Mouse (Mus musculus) heart, postnatal 0 days (tissue): ENCODE data around the gene Cgref1. TPM values are rescaled to one million over a fixed set of nuclear protein-coding genes. Genes with fewer than 3 reads are reported as not detected.

Source experiments
- ATAC-seq: fragments of 200-750 bp; cut with Nextera tagmentation; 2 replicates; pipeline ENCODE4 v1.8.0; 2017; ENCODE audit warnings: low read depth, moderate number of reproducible peaks, moderate library complexity; ENCODE audit not compliant: insufficient read depth
- DNase-seq: peaks from one replicate; pipeline ENCODE4 v3.0.0-alpha.2; 2016; ENCODE audit warnings: low spot score
- H3K27ac ChIP-seq: fragments of 300-500 bp; sonication (generic); 2 replicates; pipeline ENCODE4 v1.5.1; 2014; ENCODE audit warnings: low read depth, mild to moderate bottlenecking
- H3K27me3 ChIP-seq: fragments of 300-500 bp; sonication (generic); 2 replicates; pipeline ENCODE4 v1.6.1; 2014; ENCODE audit warnings: low read length, mixed read lengths; ENCODE audit not compliant: control insufficient read depth, insufficient read depth
- H3K36me3 ChIP-seq: fragments of 300-500 bp; sonication (generic); replicated peaks from 2 replicates; pipeline ENCODE4 v1.6.1; 2014; ENCODE audit warnings: low read length, mixed read lengths; ENCODE audit not compliant: control insufficient read depth, insufficient read depth
- H3K4me1 ChIP-seq: fragments of 300-500 bp; sonication (generic); 2 replicates; pipeline ENCODE4 v1.6.1; 2014; ENCODE audit warnings: antibody characterized with exemption; ENCODE audit not compliant: control insufficient read depth, insufficient read depth
- H3K4me2 ChIP-seq: fragments of 300-500 bp; sonication (generic); 2 replicates; pipeline ENCODE4 v1.6.1; 2014; ENCODE audit warnings: low read depth, mild to moderate bottlenecking, low read length, moderate library complexity
- H3K4me3 ChIP-seq: fragments of 300-500 bp; sonication (generic); 2 replicates; pipeline ENCODE4 v1.5.1; 2014; ENCODE audit warnings: low read depth, low read length
- H3K9ac ChIP-seq: fragments of 300-500 bp; sonication (generic); replicated peaks from 2 replicates; pipeline ENCODE4 v1.6.1; 2014; ENCODE audit warnings: low read depth, low read length, mixed read lengths
- H3K9me3 ChIP-seq: fragments of 300-500 bp; sonication (generic); replicated peaks from 2 replicates; pipeline ENCODE4 v1.6.1; 2016; ENCODE audit warnings: low read length; ENCODE audit not compliant: control insufficient read depth
- CTCF ChIP-seq: IDR thresholded peaks from 2 replicates; pipeline ENCODE4 v1.5.1; 2016; ENCODE audit warnings: antibody characterized with exemption, control low read depth, low read depth
- EP300 ChIP-seq: IDR thresholded peaks from 2 replicates; pipeline ENCODE4 v1.6.1; 2016; ENCODE audit warnings: antibody characterized with exemption, low read depth
- WGBS: fragments of 180-500 bp; shearing (Covaris S2); extraction: QIAGEN DNeasy Blood & Tissue Kit; methylation state at CpG from one replicate; pipeline ENCODE4 v1.1.7; 2014; 5-methylcytosine and 5-hydroxymethylcytosine counted together
- polyA plus RNA-seq: library from polyadenylated mRNA; unstranded; fragments of >200 nt; fragmentation: Nextera tagmentation; extraction: Ambion mirVana; gene quantifications from 2 replicates; pipeline ENCODE4 v1.2.1, GENCODE M21; 2015
- total RNA-seq: library from RNA; depleted of rRNA; stranded (reverse); fragments of >200 nt; gene quantifications from 2 replicates; pipeline ENCODE4 v1.2.3, GENCODE M21; 2014; ENCODE audit warnings: low replicate concordance

The Cgref1 gene
- total and polyA plus RNA-seq, 2 experiments from 2014 or later = 1.1 to 3.0 TPM

DNA sequence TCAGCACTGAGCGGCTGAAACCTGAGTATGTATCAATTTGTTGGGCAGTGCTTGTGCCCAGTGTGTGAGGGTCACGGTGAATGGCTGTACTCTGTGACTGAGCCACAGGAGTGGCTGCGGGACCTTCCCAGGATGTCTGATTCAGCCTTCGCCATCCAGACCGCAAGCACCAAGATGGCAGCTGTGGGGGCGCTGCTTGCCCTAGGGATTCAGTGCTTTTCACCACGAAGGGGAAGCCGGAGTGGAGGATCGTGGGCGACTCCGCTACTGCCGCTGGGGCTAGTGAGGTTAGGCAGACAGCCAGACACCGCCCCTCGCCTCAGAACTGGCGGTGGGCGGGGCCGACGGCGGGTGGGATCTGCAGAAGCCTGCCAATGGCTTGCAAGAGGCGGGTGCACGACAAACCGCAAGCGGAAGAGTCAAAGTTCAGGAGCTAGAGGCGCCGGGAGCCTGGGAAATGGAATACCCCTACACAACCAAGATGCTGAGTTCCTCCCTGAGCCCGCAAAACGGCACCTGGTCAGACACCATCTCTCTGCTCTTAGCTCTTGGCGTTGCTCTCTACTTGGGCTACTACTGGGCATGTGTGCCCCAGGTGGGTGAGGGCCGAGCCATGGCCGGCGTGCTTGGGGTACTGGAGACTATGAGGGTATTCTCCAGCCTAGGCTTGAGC lies 4.4 kb upstream of the Cgref1 start:
- Histone ChIP-seq H3K36me3 (peaks cover 28% of the 10 kb centered on the region), H3K27ac (peak overlapping the region; percentile 72), H3K4me3 (peak overlapping the region; percentile 75), H3K9ac (peak overlapping the region; percentile 69), H3K9me3 (no peaks in the 10 kb centered on the region), H3K4me2 (peak overlapping the region; percentile 96), H3K4me1 (peaks cover 10% of the 10 kb centered on the region), H3K27me3 (no peaks in the 10 kb centered on the region)
- DNase-seq (peak; percentile 93), ATAC-seq (peak; percentile 88)
- TF ChIP-seq EP300 (no peak), CTCF (no peak)
- WGBS = under 1% methylated on average over 31 of the region's 31 CpGs

DNA sequence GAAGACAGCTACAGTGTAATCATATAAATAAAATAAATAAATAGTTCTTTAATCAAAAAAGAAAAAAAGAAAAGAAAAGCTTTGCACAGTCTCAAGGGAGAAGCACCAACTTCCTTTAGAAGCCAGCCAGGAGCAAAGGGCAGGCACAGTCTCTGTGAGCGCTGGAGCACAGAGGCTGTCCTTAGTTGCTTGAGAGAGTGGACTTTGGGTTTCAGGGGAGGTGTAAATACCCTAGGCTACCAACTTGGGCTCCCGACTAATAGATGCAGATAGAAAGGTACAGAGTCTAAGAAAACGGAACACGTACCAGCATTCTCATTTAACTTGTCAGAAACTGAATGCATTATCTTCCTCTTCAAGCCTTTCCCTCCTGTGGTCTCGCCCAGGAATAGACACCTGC lies 3.2 kb upstream of the Cgref1 start:
- Histone ChIP-seq H3K27me3 (no peaks in the 10 kb centered on the region), H3K27ac (no peak overlapping the region), H3K9me3 (no peaks in the 10 kb centered on the region), H3K4me2 (no peak overlapping the region), H3K4me3 (no peak overlapping the region), H3K36me3 (peaks cover 16% of the 10 kb centered on the region), H3K9ac (no peak overlapping the region), H3K4me1 (peaks cover 10% of the 10 kb centered on the region)
- TF ChIP-seq EP300 = no peak
- no peak for TF ChIP-seq CTCF
- DNase-seq = no peak
- ATAC-seq = no peak
- WGBS = 73% methylated on average over 5 of the region's 5 CpGs

DNA sequence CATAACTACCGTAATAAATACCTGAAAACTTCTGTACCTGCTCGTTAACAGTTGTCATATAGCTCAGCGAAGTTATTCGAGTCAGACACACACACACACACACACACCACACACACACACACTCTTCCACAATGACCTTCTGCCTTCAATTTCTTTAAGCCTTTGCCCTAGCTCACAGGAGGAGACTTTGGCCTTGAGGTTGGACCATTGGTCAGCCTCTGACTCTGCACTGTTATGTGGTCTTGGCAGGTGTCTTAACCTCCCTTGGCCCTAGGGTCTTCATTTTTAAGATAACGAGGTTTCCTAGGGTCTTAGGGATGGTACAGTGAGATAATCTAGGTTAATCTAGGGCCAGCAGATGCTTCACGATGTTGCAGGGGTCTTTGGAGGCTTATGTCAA lies 1.0 kb downstream of the Cgref1 start:
- H3K27me3 ChIP-seq = no peaks in the 10 kb centered on the region
- 87% methylated on average over 6 of the region's 6 CpGs for WGBS
- no peak for ATAC-seq

DNA sequence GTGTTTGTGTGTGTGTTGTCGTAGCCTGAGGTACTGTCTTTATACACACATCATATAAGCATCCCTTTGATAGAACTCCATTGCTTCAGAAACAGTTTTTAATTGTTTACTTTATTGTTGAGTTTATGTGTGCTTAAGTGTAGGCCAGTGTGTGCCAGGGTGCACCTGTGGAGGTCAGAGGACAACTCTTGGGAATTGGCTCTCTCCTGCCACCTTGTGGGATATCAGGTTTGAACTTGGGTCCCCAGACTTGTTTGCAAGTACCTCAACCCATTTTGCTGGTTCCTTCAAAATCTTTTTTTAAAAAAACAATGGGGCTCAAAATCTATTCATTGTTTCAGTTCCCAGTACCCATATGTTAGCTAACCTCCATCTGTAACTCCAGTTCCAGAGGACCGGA lies 2.4 kb downstream of the Cgref1 start:
- TF ChIP-seq CTCF (peak; percentile 30; the same call in 1 of the 2 replicates), EP300 (no peak)
- no peak overlapping the region for H3K4me3 ChIP-seq
- H3K36me3 ChIP-seq = no peaks in the 10 kb centered on the region
- H3K9me3 ChIP-seq = no peaks in the 10 kb centered on the region
- no peaks in the 10 kb centered on the region for H3K27me3 ChIP-seq
- WGBS = 93% methylated on average over 2 of the region's 2 CpGs
- no peak for DNase-seq
- no peak for ATAC-seq
- no peaks in the 10 kb centered on the region for H3K4me1 ChIP-seq
- H3K27ac ChIP-seq = no peak overlapping the region
- H3K4me2 ChIP-seq = no peak overlapping the region
- H3K9ac ChIP-seq = no peak overlapping the region

More for the DNA sequence above, 1.0 kb downstream of the Cgref1 start:
- Histone ChIP-seq H3K4me2 (no peak overlapping the region), H3K4me1 (no peaks in the 10 kb centered on the region), H3K9me3 (no peaks in the 10 kb centered on the region), H3K27ac (no peak overlapping the region), H3K9ac (no peak overlapping the region), H3K4me3 (no peak overlapping the region), H3K36me3 (no peaks in the 10 kb centered on the region)
- TF ChIP-seq CTCF = no peak
- no peak for TF ChIP-seq EP300
- DNase-seq = no peak

DNA sequence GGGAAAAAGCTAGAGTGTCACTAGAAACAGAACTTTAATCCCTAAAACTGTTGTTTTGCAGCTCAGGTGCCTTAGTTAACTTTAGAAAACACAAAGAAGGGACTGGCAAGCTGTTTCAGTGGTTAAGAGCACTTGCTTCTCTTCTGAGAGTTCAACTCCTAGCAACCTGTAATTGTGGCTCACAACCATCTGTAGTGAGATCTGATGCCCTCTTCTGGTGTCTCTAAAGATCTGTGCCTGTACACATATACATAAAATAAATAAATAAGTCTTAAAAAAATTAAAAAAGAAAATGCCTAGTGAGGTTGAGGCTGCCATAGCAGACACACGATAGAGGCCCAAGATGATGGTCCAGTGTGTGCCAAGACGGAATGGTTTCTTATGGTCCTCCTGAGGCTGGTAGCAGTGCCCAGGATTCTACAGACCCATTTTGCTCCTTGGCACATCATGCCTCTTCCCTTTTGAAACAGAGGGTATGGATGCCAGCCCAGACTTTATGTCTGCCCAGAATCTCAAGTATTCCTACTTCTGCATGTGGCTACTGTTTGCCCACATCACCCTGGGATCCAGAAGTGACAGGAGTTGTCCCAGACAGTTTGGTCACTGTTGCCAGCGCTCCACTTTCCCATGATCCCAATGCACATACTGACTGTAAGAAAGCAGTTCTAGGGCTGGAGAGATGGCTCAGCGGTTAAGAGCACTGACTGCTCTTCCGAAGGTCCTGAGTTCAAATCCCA lies 10.5 kb downstream of the Cgref1 start:
- DNase-seq (no peak), ATAC-seq (no peak)
- H3K27ac ChIP-seq = no peak overlapping the region
- TF ChIP-seq EP300 = no peak
- TF ChIP-seq CTCF = 0 out of 2 replicates have a peak, but pooled peaks have one; percentile 2
- no peak overlapping the region for H3K4me2 ChIP-seq
- H3K27me3 ChIP-seq = no peaks in the 10 kb centered on the region
- 88% methylated on average over 5 of the region's 5 CpGs for WGBS
- H3K9me3 ChIP-seq = no peaks in the 10 kb centered on the region
- no peak overlapping the region for H3K9ac ChIP-seq
- no peak overlapping the region for H3K4me3 ChIP-seq
- H3K36me3 ChIP-seq = no peaks in the 10 kb centered on the region
- H3K4me1 ChIP-seq = no peaks in the 10 kb centered on the region
